Mouse (Mus musculus): ENCODE data around the gene Eif3b.

The Eif3b gene

DNA sequence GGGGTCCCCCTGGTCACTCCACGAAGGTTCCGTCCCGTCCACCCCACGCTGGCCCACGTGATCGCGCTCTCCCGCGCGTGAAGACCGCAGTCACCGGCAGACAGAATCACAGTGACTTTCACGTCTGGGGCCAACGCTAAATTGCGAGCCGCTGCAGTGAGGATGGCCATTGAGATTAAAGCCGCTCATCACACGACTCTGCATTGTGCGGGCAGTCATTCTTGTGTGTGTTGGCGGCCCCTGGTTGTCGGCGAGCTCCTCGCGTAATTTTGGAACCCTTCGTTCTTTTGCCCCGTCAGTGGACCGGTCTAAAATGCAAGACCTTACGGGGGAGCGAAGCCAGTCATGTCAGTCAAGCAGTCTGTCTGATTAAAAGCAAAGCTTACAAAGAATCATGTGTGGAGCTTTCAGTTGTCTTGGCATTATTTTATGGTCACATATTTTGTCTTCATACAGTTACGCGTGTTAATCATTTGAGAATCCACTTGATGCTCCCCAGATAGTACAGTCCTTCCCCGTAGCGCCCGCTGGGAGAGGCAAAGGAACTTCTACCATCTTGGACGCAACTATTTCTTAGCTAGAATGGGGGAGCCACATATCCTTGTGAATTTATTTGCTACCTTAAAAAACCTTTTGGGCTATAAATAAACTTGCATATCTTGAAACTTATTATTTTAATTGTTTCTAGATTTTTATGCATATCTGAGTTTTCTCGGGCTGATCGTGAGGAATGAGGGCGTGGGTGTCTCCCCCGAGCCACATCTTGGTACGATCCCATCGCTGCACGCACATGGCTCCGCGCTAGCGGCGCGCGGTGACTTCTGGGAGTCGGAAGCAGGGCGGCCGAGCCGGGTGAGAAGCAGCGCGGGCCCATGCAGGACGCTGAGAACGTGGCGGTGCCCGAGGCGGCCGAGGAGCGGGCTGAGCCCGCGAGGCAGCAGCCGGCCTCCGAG is at the start of gene Eif3b:
Eif3b (plus strand) TSS at position 840 of the 953 bp plus-strand sequence.
- in situ Hi-C loops (cut with MboI, MseI) = no loop called here

DNA sequence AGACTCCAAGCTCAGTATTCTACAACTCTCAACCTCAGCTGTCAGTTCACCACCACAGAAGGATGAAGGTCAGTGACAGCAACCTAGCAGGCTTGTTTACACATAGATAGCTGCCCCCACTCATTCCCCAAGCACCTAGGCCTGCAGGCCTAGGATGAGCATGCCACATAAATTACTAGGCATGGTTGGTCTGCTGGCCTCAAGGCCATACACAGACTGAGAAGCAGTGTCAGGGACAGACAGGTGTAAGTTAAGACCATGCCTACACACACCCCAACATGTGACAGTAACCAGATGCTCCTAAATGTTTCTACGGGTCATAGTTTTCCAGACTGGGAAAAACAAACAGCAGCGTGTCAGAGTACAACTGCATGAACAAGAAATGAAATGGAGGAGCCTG is 49.7 kb upstream of the Eif3b start:
- in situ Hi-C loops (cut with MboI, MseI) = no loop called here

DNA sequence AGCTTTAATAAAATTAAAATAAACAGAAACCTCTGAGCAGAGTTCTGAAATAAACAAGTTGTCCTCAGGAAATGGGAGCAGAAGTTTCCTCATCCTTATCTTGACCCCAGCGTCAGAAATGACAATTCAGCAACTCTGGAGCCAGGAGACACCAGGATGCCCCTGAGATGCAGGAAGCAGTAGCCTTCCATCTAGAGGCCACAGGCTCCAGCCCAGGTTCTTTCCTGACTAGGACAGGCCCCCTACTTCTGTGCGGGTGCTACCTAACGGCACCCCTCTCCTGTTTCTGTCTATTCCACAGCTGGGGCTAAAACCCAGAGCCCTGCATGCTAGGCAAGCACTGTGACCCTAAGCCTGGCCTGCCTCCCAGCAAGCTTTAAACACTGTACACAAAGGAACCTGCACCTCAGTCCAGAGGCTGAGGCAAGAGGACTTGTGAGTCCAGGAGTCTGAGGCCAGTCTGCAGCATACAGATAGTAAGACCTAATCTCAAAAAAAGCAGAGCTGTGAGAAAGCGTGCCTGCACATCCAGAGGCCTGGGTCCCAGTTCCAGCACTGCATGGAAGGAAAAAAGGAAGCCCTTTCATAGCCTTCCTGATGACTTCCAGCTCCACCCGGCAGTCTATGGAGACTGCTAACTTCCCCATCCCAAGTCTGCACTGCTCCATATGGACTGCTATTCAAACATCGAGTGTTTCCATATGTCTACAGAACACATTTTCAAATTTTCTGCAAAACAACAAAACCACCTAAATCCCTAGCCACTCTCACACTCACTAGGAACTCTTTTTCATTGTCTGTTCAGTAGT is 48.5 kb upstream of the Eif3b start:
- in situ Hi-C loops (cut with MboI, MseI) = no loop called here

DNA sequence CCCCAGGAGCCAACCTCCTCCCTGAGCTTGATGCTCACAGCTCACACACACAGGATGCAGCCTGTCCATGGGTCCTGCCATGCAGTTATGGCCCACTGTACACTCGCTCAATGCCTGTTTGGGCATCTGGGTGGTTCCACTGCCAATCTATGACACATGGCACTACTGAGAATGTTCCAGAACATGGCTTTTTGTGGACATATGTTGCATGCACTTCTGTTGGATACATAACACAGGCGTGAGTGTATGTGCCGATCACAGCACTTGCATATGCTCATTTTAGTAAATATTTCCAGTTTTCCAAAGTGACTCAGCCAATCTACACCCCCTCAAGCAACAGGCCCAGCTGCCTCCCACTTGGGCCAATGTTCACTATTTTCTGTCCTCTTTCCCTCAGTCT is 47.5 kb upstream of the Eif3b start:
- in situ Hi-C loops (cut with MboI, MseI) = no loop called here

DNA sequence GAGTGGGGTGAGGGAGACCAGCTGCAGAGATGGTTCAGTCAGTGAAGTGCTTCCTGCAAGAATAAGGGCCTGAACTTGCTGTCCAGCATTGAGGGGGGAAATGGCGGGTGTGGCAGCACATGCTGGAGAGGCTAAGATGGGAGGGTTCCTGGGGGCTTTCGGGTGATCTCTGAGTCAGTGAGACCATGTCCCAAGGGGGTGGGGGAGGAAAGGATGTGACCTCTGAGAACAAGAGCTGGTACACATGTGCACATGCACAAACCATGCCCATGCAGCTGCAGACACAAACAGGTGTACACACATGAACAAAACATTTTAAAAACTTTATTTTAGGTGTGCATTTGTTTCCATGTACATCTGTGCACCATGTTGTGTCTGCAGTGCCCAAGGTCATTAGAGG is 45.4 kb upstream of the Eif3b start:
- in situ Hi-C loops (cut with MboI, MseI) = no loop called here

DNA sequence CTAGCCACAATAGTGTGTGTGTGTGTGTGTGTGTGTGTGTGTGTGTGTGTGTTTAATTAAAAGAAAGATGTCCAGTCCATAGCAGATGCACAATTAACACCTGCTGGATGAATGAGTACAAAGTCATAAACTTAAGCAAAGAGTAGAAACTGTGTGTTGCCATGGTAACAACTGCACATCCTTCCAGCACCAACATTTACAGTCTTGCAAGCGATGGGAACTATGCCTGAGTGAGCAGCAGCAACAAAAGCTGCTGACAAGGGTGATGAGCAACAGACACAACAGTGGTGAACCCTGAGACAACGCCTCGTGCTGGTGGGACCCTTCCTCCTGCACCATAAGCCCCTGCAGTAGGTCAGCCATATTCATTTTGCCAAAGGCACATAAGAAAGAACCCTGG is 44.9 kb upstream of the Eif3b start:
- in situ Hi-C loops (cut with MboI, MseI) = no loop called here

DNA sequence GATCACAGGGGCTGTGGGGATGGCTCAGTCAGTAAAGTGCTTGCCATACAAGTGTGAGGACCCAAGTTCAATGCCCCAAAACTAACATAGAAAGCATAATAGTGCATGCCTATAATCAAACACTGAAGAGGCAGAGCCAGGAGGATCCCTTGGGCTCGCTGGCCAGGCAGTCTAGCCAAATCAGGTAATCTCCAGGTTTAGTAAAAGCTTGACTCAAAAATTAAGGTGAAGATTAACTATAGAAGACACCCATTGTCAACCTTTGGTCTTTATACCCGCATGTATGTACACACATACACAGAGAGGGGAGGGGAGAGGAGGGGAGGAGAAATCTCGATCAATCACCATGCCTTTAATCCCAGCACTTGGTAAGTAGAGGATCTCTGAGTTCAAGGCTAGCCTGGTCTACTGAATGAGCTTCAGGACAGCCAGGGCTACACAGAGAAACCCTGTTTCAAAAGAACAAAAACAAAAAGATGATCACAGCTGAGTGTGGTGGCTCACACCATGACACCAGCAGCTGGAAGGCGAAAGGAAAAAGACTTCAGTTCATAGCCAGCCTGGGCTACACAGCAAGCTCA is 43.8 kb upstream of the Eif3b start:
- in situ Hi-C loops (cut with MboI, MseI) = no loop called here

DNA sequence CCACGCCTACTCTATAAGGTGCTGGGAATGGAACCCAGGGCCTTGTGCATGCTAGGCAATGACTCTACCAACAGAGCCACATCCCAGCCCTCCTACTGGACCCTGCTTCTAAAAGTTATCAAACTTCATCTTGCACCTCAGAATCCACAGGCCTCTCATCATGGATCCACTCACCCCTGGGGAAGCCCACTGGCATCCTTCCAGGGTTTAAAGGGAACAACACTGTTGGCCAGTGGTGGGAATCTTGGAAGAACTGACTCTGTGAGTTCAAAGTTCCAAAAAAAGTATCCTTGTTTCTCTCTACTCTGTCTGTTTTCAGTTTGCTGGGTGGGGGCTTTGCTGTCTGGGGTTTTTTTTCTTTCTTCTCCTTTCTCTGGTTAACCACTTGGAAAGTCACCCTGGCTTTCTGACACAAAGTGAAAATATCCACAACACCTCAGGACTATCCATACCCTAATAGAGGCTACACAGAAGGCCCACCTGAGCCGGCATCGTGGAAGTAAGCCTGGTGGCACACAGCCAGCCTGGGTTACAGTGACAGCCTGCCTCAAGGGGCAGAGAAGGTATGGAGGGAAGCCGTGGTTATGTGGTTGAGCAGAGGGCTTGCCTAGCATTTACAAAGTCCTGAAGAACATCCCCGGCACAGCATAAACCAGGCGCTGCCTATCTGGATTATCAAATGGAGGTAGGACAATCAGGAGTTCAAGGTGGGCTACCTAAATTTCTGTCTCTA is 40.8 kb upstream of the Eif3b start:
- in situ Hi-C loops (cut with MboI, MseI) = no loop called here

DNA sequence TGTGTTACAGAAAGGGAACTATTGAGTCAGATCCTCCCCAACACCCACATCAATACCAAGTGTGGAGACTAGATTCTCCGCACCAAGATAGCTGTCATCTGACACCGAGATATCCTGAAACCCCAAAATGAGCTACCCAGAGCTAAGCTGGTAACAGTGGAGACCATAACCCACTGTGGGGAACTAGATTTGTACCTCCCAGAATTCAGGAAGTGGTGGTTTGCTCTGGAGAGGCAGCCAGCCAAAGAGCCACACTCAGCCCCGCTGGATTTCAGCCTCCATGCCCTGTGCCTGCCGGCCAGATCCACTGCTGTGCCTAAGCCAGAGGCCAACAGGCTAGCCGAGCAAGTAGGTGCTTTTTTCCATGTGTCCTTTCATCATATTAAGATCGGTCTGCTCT is 39.8 kb upstream of the Eif3b start:
- in situ Hi-C loops (cut with MboI, MseI) = no loop called here

DNA sequence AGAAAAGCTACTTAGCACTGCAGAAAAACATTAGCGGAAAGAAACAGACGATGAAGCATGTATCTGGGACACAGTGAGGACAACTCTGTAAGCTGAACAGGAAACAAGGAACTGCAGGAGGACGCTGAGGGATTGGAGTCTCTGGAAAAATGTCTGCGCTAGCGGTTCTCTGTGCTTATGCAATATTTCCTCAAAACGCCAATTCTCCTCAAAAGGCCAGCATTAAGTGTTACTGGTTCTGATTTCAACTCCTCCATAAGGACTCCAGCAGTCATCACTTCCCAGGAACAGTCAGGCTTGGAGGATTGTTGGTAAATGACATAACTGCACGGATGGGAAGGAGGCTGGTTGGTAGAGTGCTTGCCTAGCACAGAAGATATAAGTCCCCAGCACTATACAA is 38.0 kb upstream of the Eif3b start:
- in situ Hi-C loops (cut with MboI, MseI) = no loop called here

DNA sequence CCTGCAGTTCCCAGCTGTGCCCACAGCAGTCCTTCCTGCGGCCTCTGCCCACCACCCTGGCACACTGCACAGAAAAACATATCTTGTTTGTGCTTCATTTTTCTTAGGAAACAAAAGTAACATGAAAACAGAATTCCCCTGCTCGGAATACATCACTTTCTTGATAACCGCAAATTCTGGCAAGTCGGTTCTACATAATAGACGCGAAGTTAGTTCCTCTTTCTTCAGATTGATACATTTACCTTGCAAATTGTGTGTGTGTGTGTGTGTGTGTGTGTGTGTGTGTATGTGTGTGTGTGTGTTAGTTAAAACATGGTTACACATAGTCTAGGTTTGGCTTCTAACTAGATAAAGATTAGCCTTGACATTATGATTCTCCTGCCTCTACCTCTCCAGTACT is 36.4 kb upstream of the Eif3b start:
- in situ Hi-C loops (cut with MboI, MseI) = no loop called here

DNA sequence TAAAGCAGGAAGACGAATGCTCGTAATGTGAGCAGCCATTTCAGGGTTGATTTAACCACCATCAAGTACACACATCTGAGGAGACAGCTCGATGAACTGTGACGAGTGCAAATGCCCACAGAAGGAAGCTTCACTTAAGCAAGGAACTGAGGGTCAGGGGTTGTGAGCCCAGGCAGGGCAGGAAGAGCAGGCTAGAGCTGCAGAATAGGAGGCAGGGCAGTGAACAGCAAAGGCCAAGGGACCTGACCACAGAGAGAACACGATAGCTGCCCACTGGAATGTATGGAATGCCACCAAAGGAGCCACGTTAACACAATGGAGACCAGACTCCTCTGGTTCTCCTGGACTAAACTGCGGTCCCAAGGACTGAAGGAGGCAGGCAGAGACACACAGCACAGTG is 35.6 kb upstream of the Eif3b start:
- in situ Hi-C loops (cut with MboI, MseI) = no loop called here

DNA sequence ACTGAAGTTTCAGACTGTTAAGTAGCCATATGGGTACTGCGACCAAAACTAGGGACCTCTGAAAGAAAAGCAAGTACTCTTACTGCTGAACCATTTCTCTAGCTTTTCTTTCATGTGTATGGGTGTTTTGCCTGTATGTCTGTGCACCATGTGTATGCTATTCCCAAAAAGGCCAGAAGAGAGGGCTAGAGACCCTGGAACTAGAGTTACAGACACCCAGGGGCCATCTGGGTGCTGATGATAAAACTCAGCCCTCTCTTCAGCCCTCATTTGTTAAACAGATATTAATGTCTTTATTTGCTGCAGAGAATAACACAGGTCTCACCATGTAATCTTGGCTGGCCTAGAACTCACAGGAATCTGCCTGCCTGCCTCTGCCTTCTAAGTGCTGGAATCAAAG is 34.7 kb upstream of the Eif3b start:
- in situ Hi-C loops (cut with MboI, MseI) = no loop called here

DNA sequence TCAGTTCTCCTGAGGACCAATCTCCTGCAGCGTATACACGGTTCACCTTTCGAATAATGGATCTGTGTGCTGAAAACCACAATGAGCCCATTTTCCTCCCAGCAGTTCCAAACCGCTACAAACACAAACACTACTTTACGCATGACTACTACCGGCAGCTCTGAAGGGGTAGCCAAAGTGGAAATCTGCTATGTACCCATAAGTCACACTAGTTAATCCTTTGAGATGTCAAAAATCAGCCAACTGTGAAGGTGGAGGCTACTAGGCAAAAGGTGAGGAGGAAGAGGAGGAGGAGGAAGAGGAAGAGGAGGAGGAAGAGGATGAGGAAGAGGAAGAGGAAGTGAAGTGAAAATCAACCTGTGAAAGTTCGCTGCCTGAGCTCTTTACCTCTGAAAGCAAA is 31.9 kb upstream of the Eif3b start:
- in situ Hi-C loops (cut with MboI, MseI) = no loop called here

DNA sequence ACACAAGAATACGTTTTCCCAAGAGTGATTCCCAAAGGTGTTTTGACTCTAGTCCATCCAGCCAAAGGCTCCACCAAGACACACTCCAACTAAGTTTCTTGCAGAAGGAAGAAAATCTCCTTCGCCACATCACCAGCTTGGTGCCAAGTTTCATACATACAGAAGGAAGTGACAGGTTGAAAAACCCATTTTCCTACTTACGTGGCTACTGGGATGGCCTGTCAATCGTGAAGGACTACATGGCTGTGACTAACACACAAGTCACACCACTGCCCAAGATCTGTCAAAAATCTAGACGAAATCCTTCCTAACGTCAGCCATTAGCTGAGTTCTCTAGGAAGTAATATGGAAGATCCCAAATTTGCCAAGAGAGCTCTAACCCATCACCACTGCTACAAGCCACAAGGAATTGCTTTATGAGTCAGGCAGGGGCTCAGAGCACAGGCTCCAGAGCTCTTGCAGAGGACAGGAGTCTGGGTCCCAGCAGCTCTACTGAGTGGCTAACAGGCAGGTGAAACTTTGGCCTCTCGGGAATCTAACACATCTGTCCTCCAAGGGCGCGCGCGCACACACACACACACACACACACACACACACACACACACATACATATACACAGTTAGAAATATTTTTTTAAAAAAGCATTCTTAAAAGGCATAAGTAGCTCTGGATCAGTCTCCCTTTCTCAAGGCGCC is 31.2 kb upstream of the Eif3b start:
- in situ Hi-C loops (cut with MboI, MseI) = no loop called here

DNA sequence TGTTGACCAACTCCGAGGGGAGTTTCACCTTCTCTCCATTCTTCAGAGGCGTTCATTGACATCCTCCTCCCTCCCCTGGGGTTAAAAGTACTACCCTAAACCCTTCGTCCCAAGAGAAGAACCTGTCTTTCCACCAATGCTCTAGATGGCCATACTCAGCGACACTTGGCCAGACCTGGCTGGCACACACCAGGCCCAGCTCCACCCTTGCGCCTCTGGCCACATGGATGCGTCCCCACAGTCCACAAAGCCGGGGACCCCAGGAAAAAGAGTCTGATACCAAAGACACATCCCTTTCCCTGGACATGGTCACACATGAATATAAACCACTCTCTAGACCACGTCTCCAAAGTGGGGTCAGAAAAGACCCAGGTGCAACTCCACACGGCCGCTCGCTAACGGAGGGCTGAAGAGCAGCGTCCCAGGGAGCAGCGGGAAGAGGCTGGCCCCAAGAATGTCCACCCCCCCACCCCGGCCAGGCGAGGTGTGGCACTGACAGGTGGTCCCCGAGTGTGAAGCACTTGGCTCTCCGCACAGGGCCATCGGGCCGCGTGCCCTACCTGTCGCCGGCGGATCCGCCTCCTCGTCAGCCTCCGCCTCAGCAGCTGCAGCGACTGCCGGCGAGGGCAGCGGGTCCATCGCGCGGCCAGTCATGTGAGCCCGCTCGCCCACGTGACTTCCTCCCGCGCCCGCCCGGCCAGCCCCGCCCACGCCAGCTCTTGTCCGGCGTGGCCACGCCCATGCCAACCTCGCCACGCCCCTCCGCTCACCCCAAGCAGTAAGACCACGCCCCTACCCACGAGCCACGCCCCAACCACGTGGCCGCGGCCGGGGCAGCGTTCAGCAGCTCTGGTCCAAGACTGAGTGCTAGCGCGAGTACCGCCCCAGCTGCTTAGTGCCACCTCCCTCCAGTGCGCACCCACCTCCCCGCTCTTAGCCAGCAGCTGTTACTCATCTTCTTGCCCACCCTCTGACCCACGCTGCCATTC is 30.2 kb upstream of the Eif3b start, which contains the start of gene Snx8:
Snx8 (minus strand) TSS at position 675 of the 989 bp plus-strand sequence.
- in situ Hi-C loops (cut with MboI, MseI) = no loop called here

DNA sequence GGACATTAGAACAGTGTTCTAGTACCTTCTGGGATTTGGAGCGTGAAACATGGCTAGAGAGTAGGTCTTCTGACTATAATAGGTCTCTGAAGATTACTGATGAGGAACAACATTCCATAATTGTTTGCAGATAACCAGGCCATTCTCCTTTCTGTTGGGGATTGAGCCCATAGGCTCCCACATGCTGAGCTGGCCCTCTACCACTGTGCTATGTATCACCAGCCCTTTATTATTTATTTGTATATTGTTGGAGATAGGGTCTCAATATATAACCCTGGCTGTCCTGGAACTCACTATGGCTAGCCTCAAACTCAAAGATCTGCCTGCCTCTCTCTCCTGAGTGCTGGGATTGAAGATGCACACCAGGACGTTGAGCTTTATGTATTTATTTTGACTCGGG is 29.5 kb upstream of the Eif3b start:
- in situ Hi-C loops (cut with MboI, MseI) = no loop called here

DNA sequence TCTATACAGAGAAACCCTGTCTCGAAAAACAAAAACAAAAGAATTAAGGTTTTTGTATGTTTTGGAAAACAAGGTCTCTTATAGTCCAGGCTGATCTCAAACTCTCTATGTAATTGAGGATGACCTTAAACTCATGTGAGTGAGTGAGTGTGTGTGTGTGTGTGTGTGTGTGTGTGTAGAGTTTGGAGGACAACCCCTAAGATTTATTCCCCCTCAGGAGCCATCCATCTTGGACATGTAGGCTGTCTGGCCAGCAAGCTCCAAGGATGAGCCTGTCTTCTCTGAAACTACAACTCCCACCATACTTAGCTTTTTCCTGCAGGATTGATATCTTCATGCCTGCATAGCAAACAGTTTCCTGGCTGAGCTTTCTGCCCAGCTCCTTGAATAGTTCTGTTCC is 27.7 kb upstream of the Eif3b start:
- in situ Hi-C loops (cut with MboI, MseI) = no loop called here

DNA sequence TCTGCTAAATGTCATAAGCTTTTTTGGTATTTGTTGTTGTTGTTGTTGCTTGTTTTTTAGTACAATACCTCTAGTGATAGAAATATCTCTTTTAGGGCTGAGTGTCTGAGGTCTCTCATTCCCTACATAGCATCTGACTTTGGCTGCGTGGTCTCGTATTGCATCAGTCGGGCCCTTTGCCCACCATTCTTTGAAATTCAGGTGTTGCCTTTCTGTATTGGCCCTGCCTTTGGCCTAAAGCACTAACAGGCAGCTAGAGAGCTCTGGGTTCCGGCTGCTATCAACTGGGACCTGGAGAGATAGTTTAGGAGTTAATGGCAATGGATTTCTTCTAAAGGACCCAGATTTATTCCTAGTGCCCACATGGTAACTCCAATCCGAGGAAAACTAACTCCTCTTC is 27.1 kb upstream of the Eif3b start:
- in situ Hi-C loops (cut with MboI, MseI) = no loop called here

DNA sequence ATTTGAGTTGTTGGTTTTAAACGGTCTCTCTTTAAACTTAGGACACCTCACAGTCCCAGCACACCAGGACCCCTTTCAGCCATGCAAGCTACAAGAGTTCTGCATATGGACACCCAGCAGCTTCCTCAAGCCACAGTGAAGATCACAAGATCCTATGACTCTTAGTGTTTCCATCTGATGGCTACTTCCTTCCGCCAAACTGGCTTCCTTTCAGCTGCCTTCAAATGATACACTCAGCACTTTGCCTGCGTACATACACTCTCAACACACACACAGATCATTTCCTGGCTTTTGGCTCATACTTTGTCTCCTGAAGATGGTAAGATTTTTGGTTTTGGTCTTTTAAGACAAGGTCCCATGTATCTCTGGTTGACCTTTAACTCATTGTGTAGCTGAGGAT is 26.4 kb upstream of the Eif3b start:
- in situ Hi-C loops (cut with MboI, MseI) = no loop called here
